Mouse (Mus musculus) stomach, embryonic 15.5 days (tissue): ENCODE results near the gene Kcnma1. TPM values are rescaled to one million over a fixed set of nuclear protein-coding genes. Genes with fewer than 3 reads are reported as not detected.
A peak's percentile ranks its signal among the peaks of the same experiment; 100 is the strongest.

ENCODE experiments used
- ATAC-seq: fragments of 200-750 bp; cut with Nextera tagmentation; 2 replicates; pipeline ENCODE4 v1.8.0; 2017; ENCODE audit warnings: low read depth, moderate number of reproducible peaks, moderate TSS enrichment; ENCODE audit not compliant: insufficient read depth, low FRiP score
- H3K27ac ChIP-seq: fragments of 300-500 bp; sonication (generic); 2 replicates; pipeline ENCODE4 v1.5.1; 2015; ENCODE audit warnings: mild to moderate bottlenecking, inconsistent platforms
- H3K27me3 ChIP-seq: fragments of 300-500 bp; sonication (generic); replicated peaks from 2 replicates; pipeline ENCODE4 v1.6.1; 2015; ENCODE audit warnings: inconsistent platforms
- H3K36me3 ChIP-seq: fragments of 300-500 bp; sonication (generic); 2 replicates; pipeline ENCODE4 v1.6.1; 2015; ENCODE audit warnings: inconsistent platforms
- H3K4me1 ChIP-seq: fragments of 300-500 bp; sonication (generic); 2 replicates; pipeline ENCODE4 v1.6.1; 2015; ENCODE audit warnings: inconsistent platforms
- H3K4me2 ChIP-seq: fragments of 300-500 bp; sonication (generic); 2 replicates; pipeline ENCODE4 v1.6.1; 2015; ENCODE audit warnings: mild to moderate bottlenecking, inconsistent platforms
- H3K4me3 ChIP-seq: fragments of 300-500 bp; sonication (generic); replicated peaks from 2 replicates; pipeline ENCODE4 v1.5.1; 2015; ENCODE audit warnings: inconsistent platforms
- H3K9ac ChIP-seq: fragments of 300-500 bp; sonication (generic); 2 replicates; pipeline ENCODE4 v1.6.1; 2015; ENCODE audit warnings: inconsistent platforms
- H3K9me3 ChIP-seq: fragments of 300-500 bp; sonication (generic); 2 replicates; pipeline ENCODE4 v1.6.1; 2016; ENCODE audit warnings: inconsistent platforms
- WGBS: fragments of 180-500 bp; shearing (Covaris S2); methylation state at CpG from one replicate; pipeline ENCODE4 v1.1.7; 2015; 5-methylcytosine and 5-hydroxymethylcytosine counted together
- polyA plus RNA-seq: library from polyadenylated mRNA; unstranded; fragments of >200 nt; fragmentation: Nextera tagmentation; extraction: Ambion mirVana; gene quantifications from 2 replicates; pipeline ENCODE4 v1.2.1, GENCODE M21; 2015

The Kcnma1 gene
- polyA plus RNA-seq, 1 experiment from 2014 or later = 11.2 TPM

- no peak overlapping the region for H3K4me2 ChIP-seq
- no peak for ATAC-seq
- no peaks in the 10 kb centered on the region for H3K4me1 ChIP-seq
- no peak overlapping the region for H3K27ac ChIP-seq
- no peaks in the 10 kb centered on the region for H3K36me3 ChIP-seq
- no peak overlapping the region for H3K4me3 ChIP-seq
- WGBS = 88% methylated on average over 4 of the region's 4 CpGs
- H3K27me3 ChIP-seq = no peaks in the 10 kb centered on the region
- H3K9me3 ChIP-seq = no peaks in the 10 kb centered on the region
- no peak overlapping the region for H3K9ac ChIP-seq
Measured at GRCm38 (mm10) chr14:23846706-23847105, 167.6 kb downstream of the Kcnma1 start.

- 76% methylated on average over 3 of the region's 3 CpGs for WGBS
Measured at GRCm38 (mm10) chr14:23842025-23842424, 172.3 kb downstream of the Kcnma1 start.

GRCm38 (mm10) chr14:23839613-23840012 is 174.7 kb downstream of the Kcnma1 start:
- Histone ChIP-seq H3K9me3 (no peaks in the 10 kb centered on the region), H3K4me1 (no peaks in the 10 kb centered on the region), H3K9ac (no peak overlapping the region), H3K27ac (no peak overlapping the region), H3K4me3 (no peak overlapping the region), H3K27me3 (no peaks in the 10 kb centered on the region), H3K36me3 (no peaks in the 10 kb centered on the region), H3K4me2 (no peak overlapping the region)
- no peak for ATAC-seq
- WGBS = 65% methylated on average over 5 of the region's 5 CpGs

More at GRCm38 (mm10) chr14:23842025-23842424, 172.3 kb downstream of the Kcnma1 start:
- Histone ChIP-seq H3K36me3 (no peaks in the 10 kb centered on the region), H3K4me3 (no peak overlapping the region), H3K9ac (no peak overlapping the region), H3K27me3 (no peaks in the 10 kb centered on the region), H3K9me3 (no peaks in the 10 kb centered on the region), H3K4me1 (no peaks in the 10 kb centered on the region), H3K4me2 (no peak overlapping the region), H3K27ac (no peak overlapping the region)
- ATAC-seq = no peak

GRCm38 (mm10) chr14:23835387-23836111 is 178.7 kb downstream of the Kcnma1 start:
- Histone ChIP-seq H3K36me3 (no peaks in the 10 kb centered on the region), H3K9me3 (no peaks in the 10 kb centered on the region), H3K4me2 (no peak overlapping the region), H3K9ac (no peak overlapping the region), H3K27ac (no peak overlapping the region), H3K27me3 (no peaks in the 10 kb centered on the region), H3K4me1 (no peaks in the 10 kb centered on the region), H3K4me3 (no peak overlapping the region)
- WGBS = 44% methylated on average over 10 of the region's 10 CpGs
- ATAC-seq = no peak

GRCm38 (mm10) chr14:23831284-23831683 is 183.0 kb downstream of the Kcnma1 start:
- Histone ChIP-seq H3K27me3 (no peaks in the 10 kb centered on the region), H3K4me1 (no peaks in the 10 kb centered on the region), H3K9ac (no peak overlapping the region), H3K36me3 (no peaks in the 10 kb centered on the region), H3K4me3 (no peak overlapping the region), H3K4me2 (no peak overlapping the region), H3K27ac (no peak overlapping the region), H3K9me3 (no peaks in the 10 kb centered on the region)
- 60% methylated on average over 5 of the region's 5 CpGs for WGBS
- no peak for ATAC-seq

- no peak for ATAC-seq
- H3K4me2 ChIP-seq = no peak overlapping the region
- H3K4me1 ChIP-seq = no peaks in the 10 kb centered on the region
- H3K4me3 ChIP-seq = no peak overlapping the region
- H3K27me3 ChIP-seq = no peaks in the 10 kb centered on the region
- no peak overlapping the region for H3K27ac ChIP-seq
- no peaks in the 10 kb centered on the region for H3K36me3 ChIP-seq
- no peak overlapping the region for H3K9ac ChIP-seq
- no peaks in the 10 kb centered on the region for H3K9me3 ChIP-seq
- WGBS = 50% methylated on average over 4 of the region's 4 CpGs
Measured at GRCm38 (mm10) chr14:23830316-23830715, 184.0 kb downstream of the Kcnma1 start.

- H3K4me2 ChIP-seq = no peak overlapping the region
- no peaks in the 10 kb centered on the region for H3K9me3 ChIP-seq
- 87% methylated on average over 3 of the region's 3 CpGs for WGBS
- no peak overlapping the region for H3K9ac ChIP-seq
- H3K27me3 ChIP-seq = no peaks in the 10 kb centered on the region
- no peaks in the 10 kb centered on the region for H3K36me3 ChIP-seq
- H3K4me3 ChIP-seq = no peak overlapping the region
- H3K4me1 ChIP-seq = no peaks in the 10 kb centered on the region
- ATAC-seq = no peak
- no peak overlapping the region for H3K27ac ChIP-seq
Measured at GRCm38 (mm10) chr14:23828711-23829320, 185.5 kb downstream of the Kcnma1 start.

GRCm38 (mm10) chr14:23824937-23825336 is 189.4 kb downstream of the Kcnma1 start:
- ATAC-seq = no peak
- H3K9ac ChIP-seq = no peak overlapping the region
- WGBS = 69% methylated on average over 2 of the region's 2 CpGs

GRCm38 (mm10) chr14:23824267-23824666 is 190.0 kb downstream of the Kcnma1 start:
- Histone ChIP-seq H3K9ac (no peak overlapping the region), H3K27ac (no peak overlapping the region), H3K27me3 (no peaks in the 10 kb centered on the region), H3K36me3 (no peaks in the 10 kb centered on the region), H3K4me1 (no peaks in the 10 kb centered on the region), H3K4me2 (no peak overlapping the region), H3K4me3 (no peak overlapping the region), H3K9me3 (no peaks in the 10 kb centered on the region)
- ATAC-seq = no peak
- 33% methylated on average over 4 of the region's 4 CpGs for WGBS

More at GRCm38 (mm10) chr14:23824937-23825336, 189.4 kb downstream of the Kcnma1 start:
- Histone ChIP-seq H3K27ac (no peak overlapping the region), H3K27me3 (no peaks in the 10 kb centered on the region), H3K36me3 (no peaks in the 10 kb centered on the region), H3K4me2 (no peak overlapping the region), H3K4me3 (no peak overlapping the region), H3K9me3 (no peaks in the 10 kb centered on the region), H3K4me1 (no peaks in the 10 kb centered on the region)

GRCm38 (mm10) chr14:23817585-23817984 is 196.7 kb downstream of the Kcnma1 start:
- no peaks in the 10 kb centered on the region for H3K9me3 ChIP-seq
- H3K4me3 ChIP-seq = no peak overlapping the region
- peak overlapping the region; percentile 35; the same call in 1 of the 2 replicates for H3K27ac ChIP-seq
- WGBS = 78% methylated on average over 3 of the region's 3 CpGs
- H3K9ac ChIP-seq = no peak overlapping the region
- no peak for ATAC-seq
- H3K27me3 ChIP-seq = no peaks in the 10 kb centered on the region
- H3K36me3 ChIP-seq = no peaks in the 10 kb centered on the region
- no peaks in the 10 kb centered on the region for H3K4me1 ChIP-seq
- H3K4me2 ChIP-seq = no peak overlapping the region

GRCm38 (mm10) chr14:23810081-23810480 is 204.2 kb downstream of the Kcnma1 start:
- WGBS = 56% methylated on average over 1 of the region's 1 CpGs
- Histone ChIP-seq H3K27me3 (no peaks in the 10 kb centered on the region), H3K4me2 (no peak overlapping the region), H3K4me3 (no peak overlapping the region), H3K36me3 (no peaks in the 10 kb centered on the region), H3K27ac (no peak overlapping the region), H3K4me1 (no peaks in the 10 kb centered on the region), H3K9ac (no peak overlapping the region), H3K9me3 (no peaks in the 10 kb centered on the region)
- ATAC-seq = no peak

- H3K27ac ChIP-seq = no peak overlapping the region
- no peaks in the 10 kb centered on the region for H3K9me3 ChIP-seq
- 28% methylated on average over 1 of the region's 1 CpGs for WGBS
- H3K36me3 ChIP-seq = no peaks in the 10 kb centered on the region
- ATAC-seq = no peak
- no peaks in the 10 kb centered on the region for H3K4me1 ChIP-seq
- H3K4me3 ChIP-seq = no peak overlapping the region
- H3K27me3 ChIP-seq = no peaks in the 10 kb centered on the region
- H3K4me2 ChIP-seq = no peak overlapping the region
- no peak overlapping the region for H3K9ac ChIP-seq
Measured at GRCm38 (mm10) chr14:23809124-23809523, 205.2 kb downstream of the Kcnma1 start.
